ENCODE assay signal across 20 mouse cellular contexts in genomic region chr5:90229760-90230159, GRCm38 (mm10). TPM values are rescaled to one million over a fixed set of nuclear protein-coding genes. Genes with fewer than 3 reads are reported as not detected.
DNase-seq lines count a peak whose midpoint lies in the region; ATAC-seq and TF ChIP-seq lines count a peak whose summit lies in the region.
"Had no signal": no experiment of that assay in that cellular context is flagged by ENCODE, and none has a peak within 500 bp of the region (broad histone marks: within the 10 kb centered on the region; RNA-seq: fewer than 3 reads in every experiment).

No protein-coding gene starts in this region.

- WGBS in liver, adult 2 months, result 22% methylated on average over 2 of the region's 2 CpGs
- WGBS in liver, embryonic 12.5 days (ENCODE audit: insufficient replicate concordance), result 87% methylated on average over 2 of the region's 2 CpGs
- WGBS in liver, postnatal 0 days (ENCODE audit: insufficient replicate concordance), result 58% methylated on average over 2 of the region's 2 CpGs

- H3K4me2 ChIP-seq in liver, embryonic 12.5 days, result no peak overlapping the region
- no peak overlapping the region for H3K4me2 ChIP-seq in liver, postnatal 0 days (ENCODE audit: low read depth, low read length)
- H3K4me2 ChIP-seq: embryonic facial prominence, embryonic 12.5 days; forebrain, embryonic 13.5 days; forebrain, embryonic 15.5 days had no signal

- TF ChIP-seq EP300 in liver, postnatal 0 days (IDR thresholded peaks at IDR 0.05; ENCODE audit: low read depth), result no peak; the same call in 1 of the 2 replicates

- TF ChIP-seq POLR2A in liver, adult 2 months (IDR thresholded peaks at IDR 0.05; ENCODE audit: extremely low read depth, insufficient read depth, low read length), result no peak

- no peak for ATAC-seq in liver, embryonic 12.5 days
- ATAC-seq in liver, postnatal 0 days, result peak; percentile 93
- ATAC-seq: activated CD4-positive, CD25-positive, alpha-beta regulatory T cell, adult 4 months; forebrain, embryonic 13.5 days; forebrain, embryonic 15.5 days; forebrain, postnatal 0 days; Patski had no signal

- no peaks in the 10 kb centered on the region; the same call in 1 of the 2 replicates for H3K79me2 ChIP-seq in liver, adult 2 months (ENCODE audit: control insufficient read depth, insufficient read depth, low read length)

- H3K9ac ChIP-seq in liver, adult 2 months (ENCODE audit: low read depth, low read length), result no peak overlapping the region
- H3K9ac ChIP-seq in liver, embryonic 12.5 days, result no peak overlapping the region
- H3K9ac ChIP-seq in liver, postnatal 0 days (replicated peaks), result no peak overlapping the region
- H3K9ac ChIP-seq: embryonic facial prominence, embryonic 12.5 days; forebrain, embryonic 13.5 days; forebrain, embryonic 15.5 days; forebrain, postnatal 0 days had no signal

- DNase-seq in liver, adult 2 months (ENCODE audit: extremely low read depth, low read depth, low spot score), result peak; percentile 69
- DNase-seq in liver, postnatal 0 days, result peak; percentile 28
- DNase-seq in liver, result no peak
- no peak for DNase-seq in left cerebral cortex, adult 9 months (ENCODE audit: low spot score in 2 of 2)
- DNase-seq: adrenal gland, adult 8-10 months; adrenal gland, postnatal 14 days; adrenal gland, postnatal 36 days; cerebellum, adult 11-12 months; cerebellum, adult 2 months; cerebellum, adult 9-10 months; cerebellum, postnatal 10 days; cerebellum, postnatal 25 days; forebrain, postnatal 0 days had no signal

- H3K27me3 ChIP-seq in liver, adult 2 months (ENCODE audit: control insufficient read depth, insufficient read depth, low read length), result no peaks in the 10 kb centered on the region
- H3K27me3 ChIP-seq in liver, embryonic 12.5 days (replicated peaks), result no peaks in the 10 kb centered on the region
- no peaks in the 10 kb centered on the region for H3K27me3 ChIP-seq in liver, postnatal 0 days (ENCODE audit: insufficient read depth, low read length)
- H3K27me3 ChIP-seq: embryonic facial prominence, embryonic 12.5 days; forebrain, embryonic 13.5 days; forebrain, embryonic 15.5 days; Patski had no signal

- TF ChIP-seq CTCF in liver, adult 2 months (IDR thresholded peaks at IDR 0.05; ENCODE audit: low read depth, low read length), result no peak
- no peak for TF ChIP-seq CTCF in liver, postnatal 0 days (IDR thresholded peaks at IDR 0.05; ENCODE audit: low read depth)

- no peak overlapping the region for H3K4me3 ChIP-seq in liver, adult 2 months (ENCODE audit: insufficient read depth, low read depth, low read length)
- no peak overlapping the region for H3K4me3 ChIP-seq in liver, embryonic 12.5 days
- no peak overlapping the region for H3K4me3 ChIP-seq in liver, postnatal 0 days (ENCODE audit: low read depth, low read length)
- H3K4me3 ChIP-seq: embryonic facial prominence, embryonic 10.5 days; embryonic facial prominence, embryonic 12.5 days; forebrain, embryonic 13.5 days; forebrain, embryonic 15.5 days had no signal

- no peaks in the 10 kb centered on the region; the same call in 1 of the 2 replicates for H3K4me1 ChIP-seq in liver, adult 2 months (ENCODE audit: control insufficient read depth, insufficient read depth, low read length)
- peaks cover 10% of the 10 kb centered on the region for H3K4me1 ChIP-seq in liver, embryonic 12.5 days
- H3K4me1 ChIP-seq in liver, postnatal 0 days (ENCODE audit: insufficient read depth), result peaks cover under 1% of the 10 kb centered on the region; the same call in 1 of the 2 replicates
- H3K4me1 ChIP-seq: embryonic facial prominence, embryonic 10.5 days; embryonic facial prominence, embryonic 12.5 days; forebrain, embryonic 13.5 days; forebrain, embryonic 15.5 days had no signal

- peaks cover 56% of the 10 kb centered on the region for H3K36me3 ChIP-seq in liver, adult 2 months (ENCODE audit: control insufficient read depth, insufficient read depth, low read length)
- peaks cover 83% of the 10 kb centered on the region for H3K36me3 ChIP-seq in liver, embryonic 12.5 days
- peaks cover 59% of the 10 kb centered on the region for H3K36me3 ChIP-seq in liver, postnatal 0 days (replicated peaks; ENCODE audit: insufficient read depth, low read length)

- H3K27ac ChIP-seq in liver, adult 2 months (replicated peaks; ENCODE audit: insufficient read depth, low read depth, low read length), result no peak overlapping the region
- H3K27ac ChIP-seq in liver, embryonic 12.5 days, result no peak overlapping the region
- peak overlapping the region; percentile 12; the same call in 1 of the 2 replicates for H3K27ac ChIP-seq in liver, postnatal 0 days (ENCODE audit: low read depth)
- H3K27ac ChIP-seq: embryonic facial prominence, embryonic 10.5 days; embryonic facial prominence, embryonic 12.5 days; forebrain, embryonic 13.5 days; forebrain, embryonic 15.5 days had no signal

- H3K9me3 ChIP-seq in liver, embryonic 12.5 days (replicated peaks), result no peaks in the 10 kb centered on the region
- H3K9me3 ChIP-seq in liver, postnatal 0 days (ENCODE audit: low read length), result no peaks in the 10 kb centered on the region
- H3K9me3 ChIP-seq: embryonic facial prominence, embryonic 10.5 days; embryonic facial prominence, embryonic 12.5 days; forebrain, embryonic 13.5 days; forebrain, embryonic 15.5 days had no signal

RNA-seq across cellular contexts. Expression of gene Cox18, which starts 6.0 kb away (rescaled TPM):
- 10.0 and 12.6 TPM in 2 replicates for total RNA-seq in liver, adult 2 months (2014; rRNA removed)
- polyA plus RNA-seq in liver, adult 2 months (2012; rRNA removed), result 23.2 and 28.8 TPM in 2 replicates
- polyA plus RNA-seq in liver, embryonic 12.5 days (2016; fragmentation: Nextera tagmentation; extraction: Ambion mirVana), result 24.1 and 25.7 TPM in 2 replicates
- polyA plus RNA-seq in liver, postnatal 0 days (2015; fragmentation: Nextera tagmentation; extraction: Ambion mirVana), result 12.1 and 13.2 TPM in 2 replicates

Comparison
In these comparisons a context has a peak if more than half of its experiments do, and no peak if none do; other contexts are left out.
1. DNase-seq: peak in liver, adult 2 months (single experiment) and liver, postnatal 0 days (single experiment); none in liver (single experiment) and left cerebral cortex, adult 9 months (0 of 2).